Mouse (Mus musculus): ENCODE measurements at regions not wholly inside any gene's neighbourhood (a gene's known extent, or its start where the extent isn't known, plus 50 kb on each side); places are given as distances from the start of the nearest gene placed in this dataset.

- peak; percentile 39 for DNase-seq
Measured at GRCm38 (mm10) chr6:51171761-51172160, 260.7 kb upstream of the Nfe2l3 start.

- DNase-seq: peak; percentile 17
Measured at GRCm38 (mm10) chr6:51172331-51172791, 260.1 kb upstream of the Nfe2l3 start.

- DNase-seq: peak; percentile 46
Measured at GRCm38 (mm10) chr6:51172856-51173619, 259.4 kb upstream of the Nfe2l3 start.

GRCm38 (mm10) chr6:51173620-51174442 is 258.6 kb upstream of the Nfe2l3 start:
- no peak for DNase-seq

- DNase-seq: peak; percentile 10
Measured at GRCm38 (mm10) chr6:51174443-51175021, 257.9 kb upstream of the Nfe2l3 start.

GRCm38 (mm10) chr6:51175616-51176590 is 256.6 kb upstream of the Nfe2l3 start:
- peak; percentile 20 for DNase-seq

- DNase-seq: no peak
Measured at GRCm38 (mm10) chr6:51176791-51177433, 255.6 kb upstream of the Nfe2l3 start.

GRCm38 (mm10) chr6:51177701-51178060 is 254.8 kb upstream of the Nfe2l3 start:
- no peak for DNase-seq

- peak; percentile 80 for DNase-seq
Measured at GRCm38 (mm10) chr6:51178061-51178791, 254.2 kb upstream of the Nfe2l3 start.

- DNase-seq: no peak
Measured at GRCm38 (mm10) chr6:51178799-51179398, 253.6 kb upstream of the Nfe2l3 start.

- DNase-seq: peak; percentile 13
Measured at GRCm38 (mm10) chr6:51179741-51180537, 252.5 kb upstream of the Nfe2l3 start.

- DNase-seq: no peak
Measured at GRCm38 (mm10) chr6:51180881-51181875, 251.3 kb upstream of the Nfe2l3 start.

- no peak for DNase-seq
Measured at GRCm38 (mm10) chr6:51181905-51182304, 250.6 kb upstream of the Nfe2l3 start.

- DNase-seq: no peak
Measured at GRCm38 (mm10) chr6:51182771-51183284, 249.6 kb upstream of the Nfe2l3 start.

GRCm38 (mm10) chr6:51183576-51184420 is 248.7 kb upstream of the Nfe2l3 start:
- DNase-seq: no peak

GRCm38 (mm10) chr6:51184500-51184899 is 248.0 kb upstream of the Nfe2l3 start:
- no peak for DNase-seq

GRCm38 (mm10) chr6:51185201-51185600 is 247.3 kb upstream of the Nfe2l3 start:
- no peak for DNase-seq

Data from thymus, postnatal 4 days (tissue).